Mouse (Mus musculus) midbrain, embryonic 11.5 days (tissue): ENCODE measurements around the gene Synj2. TPM values are rescaled to one million over a fixed set of nuclear protein-coding genes. Genes with fewer than 3 reads are reported as not detected.

ENCODE experiments used
- ATAC-seq: fragments of 200-750 bp; cut with Nextera tagmentation; 2 replicates; pipeline ENCODE4 v1.8.0; 2017; ENCODE audit warnings: moderate TSS enrichment, moderate library complexity; ENCODE audit not compliant: low FRiP score
- DNase-seq: peaks from one replicate; pipeline ENCODE4 v3.0.0; 2015; ENCODE audit warnings: low spot score; ENCODE audit errors: missing footprints
- H3K27ac ChIP-seq: fragments of 300-500 bp; sonication (generic); 2 replicates; pipeline ENCODE4 v1.5.1; 2014; ENCODE audit warnings: low read depth, low read length
- H3K27me3 ChIP-seq: fragments of 300-500 bp; sonication (generic); 2 replicates; pipeline ENCODE4 v1.6.1; 2014; ENCODE audit warnings: mild to moderate bottlenecking, low read length, moderate library complexity, mixed read lengths; ENCODE audit not compliant: control insufficient read depth, insufficient read depth
- H3K36me3 ChIP-seq: fragments of 300-500 bp; sonication (generic); 2 replicates; pipeline ENCODE4 v1.6.1; 2014; ENCODE audit warnings: mild to moderate bottlenecking, low read length, moderate library complexity, mixed read lengths; ENCODE audit not compliant: control insufficient read depth, insufficient read depth
- H3K4me1 ChIP-seq: fragments of 300-500 bp; sonication (generic); 2 replicates; pipeline ENCODE4 v1.6.1; 2014; ENCODE audit warnings: low read length; ENCODE audit not compliant: control insufficient read depth, insufficient read depth
- H3K4me2 ChIP-seq: fragments of 300-500 bp; sonication (generic); 2 replicates; pipeline ENCODE4 v1.6.1; 2014; ENCODE audit warnings: mild to moderate bottlenecking, moderate library complexity
- H3K4me3 ChIP-seq: fragments of 300-500 bp; sonication (generic); 2 replicates; pipeline ENCODE4 v1.5.1; 2014; ENCODE audit warnings: low read depth, low read length
- H3K9ac ChIP-seq: fragments of 300-500 bp; sonication (generic); 2 replicates; pipeline ENCODE4 v1.6.1; 2014; ENCODE audit warnings: low read length
- H3K9me3 ChIP-seq: fragments of 300-500 bp; sonication (generic); 2 replicates; pipeline ENCODE4 v1.6.1; 2016; ENCODE audit warnings: low read length; ENCODE audit not compliant: control insufficient read depth
- WGBS: fragments of 180-500 bp; shearing (Covaris S2); extraction: QIAGEN DNeasy Blood & Tissue Kit; methylation state at CpG from one replicate; pipeline ENCODE4 v1.1.7; 2014; 5-methylcytosine and 5-hydroxymethylcytosine counted together
- polyA plus RNA-seq: library from polyadenylated mRNA; unstranded; fragments of >200 nt; fragmentation: Nextera tagmentation; extraction: Ambion mirVana; gene quantifications from 2 replicates; pipeline ENCODE4 v1.2.1, GENCODE M21; 2014

The Synj2 gene
- polyA plus RNA-seq, 1 experiment from 2014 or later: 0.74 TPM

- Histone ChIP-seq H3K27me3 (no peaks in the 10 kb centered on the region), H3K36me3 (no peaks in the 10 kb centered on the region), H3K4me2 (no peak overlapping the region), H3K27ac (no peak overlapping the region), H3K4me1 (no peaks in the 10 kb centered on the region), H3K4me3 (no peak overlapping the region), H3K9me3 (no peaks in the 10 kb centered on the region), H3K9ac (no peak overlapping the region)
- ATAC-seq: no peak
- DNase-seq: no peak
- 81% methylated on average over 7 of the region's 7 CpGs for WGBS
Observed at GRCm38 (mm10) chr17:5926710-5927109, 14.4 kb upstream of the Synj2 start.

- ATAC-seq (no peak), DNase-seq (no peak)
- Histone ChIP-seq H3K36me3 (no peaks in the 10 kb centered on the region), H3K9me3 (no peaks in the 10 kb centered on the region), H3K4me2 (no peak overlapping the region), H3K27me3 (no peaks in the 10 kb centered on the region), H3K4me1 (no peaks in the 10 kb centered on the region; the same call in 1 of the 2 replicates), H3K9ac (no peak overlapping the region), H3K27ac (no peak overlapping the region), H3K4me3 (no peak overlapping the region)
- 79% methylated on average over 6 of the region's 6 CpGs for WGBS
Observed at GRCm38 (mm10) chr17:5929031-5929430, 12.0 kb upstream of the Synj2 start.

GRCm38 (mm10) chr17:5932161-5932560 is 8.9 kb upstream of the Synj2 start:
- no peak for DNase-seq
- H3K9me3 ChIP-seq: no peaks in the 10 kb centered on the region
- H3K36me3 ChIP-seq: no peaks in the 10 kb centered on the region
- H3K4me1 ChIP-seq: peaks cover 6% of the 10 kb centered on the region
- no peaks in the 10 kb centered on the region; the same call in 1 of the 2 replicates for H3K27me3 ChIP-seq
- H3K27ac ChIP-seq: no peak overlapping the region
- H3K9ac ChIP-seq: no peak overlapping the region
- H3K4me2 ChIP-seq: no peak overlapping the region
- WGBS: 88% methylated on average over 5 of the region's 5 CpGs
- no peak for ATAC-seq
- H3K4me3 ChIP-seq: no peak overlapping the region

GRCm38 (mm10) chr17:5934554-5935324 is 6.3 kb upstream of the Synj2 start:
- Histone ChIP-seq H3K9me3 (no peaks in the 10 kb centered on the region), H3K9ac (peak overlapping the region; percentile 62), H3K4me2 (peak overlapping the region; percentile 61), H3K4me1 (peaks cover 6% of the 10 kb centered on the region), H3K27me3 (peaks cover 3% of the 10 kb centered on the region), H3K27ac (no peak overlapping the region), H3K36me3 (no peaks in the 10 kb centered on the region), H3K4me3 (peak overlapping the region; percentile 25)
- WGBS: 1% methylated on average over 30 of the region's 30 CpGs
- ATAC-seq: peak; percentile 89
- peak; percentile 97 for DNase-seq

- Histone ChIP-seq H3K9ac (no peak overlapping the region), H3K36me3 (no peaks in the 10 kb centered on the region), H3K4me1 (peaks cover 6% of the 10 kb centered on the region), H3K27me3 (peaks cover 12% of the 10 kb centered on the region), H3K4me3 (no peak overlapping the region), H3K9me3 (no peaks in the 10 kb centered on the region), H3K4me2 (no peak overlapping the region), H3K27ac (no peak overlapping the region)
- ATAC-seq (no peak), DNase-seq (peak; percentile 88)
- 66% methylated on average over 3 of the region's 3 CpGs for WGBS
Observed at GRCm38 (mm10) chr17:5935680-5936079, 5.4 kb upstream of the Synj2 start.

- H3K36me3 ChIP-seq: no peaks in the 10 kb centered on the region
- ATAC-seq (no peak), DNase-seq (no peak)
- H3K4me2 ChIP-seq: no peak overlapping the region
- no peak overlapping the region for H3K4me3 ChIP-seq
- WGBS: 47% methylated on average over 14 of the region's 14 CpGs
- peaks cover 9% of the 10 kb centered on the region for H3K4me1 ChIP-seq
- H3K27me3 ChIP-seq: peaks cover 14% of the 10 kb centered on the region
- H3K27ac ChIP-seq: no peak overlapping the region
- no peaks in the 10 kb centered on the region for H3K9me3 ChIP-seq
- H3K9ac ChIP-seq: no peak overlapping the region
Observed at GRCm38 (mm10) chr17:5936276-5936675, 4.8 kb upstream of the Synj2 start.

GRCm38 (mm10) chr17:5937441-5937840 is 3.6 kb upstream of the Synj2 start:
- Histone ChIP-seq H3K4me1 (peaks cover 13% of the 10 kb centered on the region), H3K4me3 (no peak overlapping the region), H3K27me3 (peaks cover 26% of the 10 kb centered on the region), H3K36me3 (no peaks in the 10 kb centered on the region), H3K27ac (no peak overlapping the region), H3K9ac (no peak overlapping the region), H3K4me2 (no peak overlapping the region), H3K9me3 (no peaks in the 10 kb centered on the region)
- 81% methylated on average over 2 of the region's 2 CpGs for WGBS
- no peak for ATAC-seq
- no peak for DNase-seq

GRCm38 (mm10) chr17:5939871-5940270 is 1.2 kb upstream of the Synj2 start:
- 55% methylated on average over 12 of the region's 12 CpGs for WGBS
- H3K27me3 ChIP-seq: peaks cover 26% of the 10 kb centered on the region

GRCm38 (mm10) chr17:5940792-5941191 is 288 bp upstream of the Synj2 start:
- WGBS: 1% methylated on average over 18 of the region's 38 CpGs
- no peaks in the 10 kb centered on the region for H3K36me3 ChIP-seq
- peak overlapping the region; percentile 51 for H3K4me2 ChIP-seq
- peaks cover 26% of the 10 kb centered on the region for H3K27me3 ChIP-seq
- no peaks in the 10 kb centered on the region for H3K9me3 ChIP-seq
- H3K27ac ChIP-seq: no peak overlapping the region
- H3K4me3 ChIP-seq: peak overlapping the region; percentile 37
- peaks cover 7% of the 10 kb centered on the region for H3K4me1 ChIP-seq
- no peak overlapping the region for H3K9ac ChIP-seq
- DNase-seq: peak; percentile 94
- ATAC-seq: peak; percentile 86

More at GRCm38 (mm10) chr17:5939871-5940270, 1.2 kb upstream of the Synj2 start:
- H3K4me3 ChIP-seq: no peak overlapping the region
- no peak for DNase-seq
- no peak overlapping the region for H3K4me2 ChIP-seq
- no peaks in the 10 kb centered on the region for H3K9me3 ChIP-seq
- H3K36me3 ChIP-seq: no peaks in the 10 kb centered on the region
- H3K27ac ChIP-seq: no peak overlapping the region
- no peak for ATAC-seq
- peaks cover 9% of the 10 kb centered on the region for H3K4me1 ChIP-seq
- H3K9ac ChIP-seq: no peak overlapping the region
